Mouse (Mus musculus) embryo, embryonic 11.5 days (tissue): ENCODE measurements around the gene Ier5l.

ENCODE experiments used
- DNase-seq: peaks from one replicate; pipeline ENCODE4 v3.0.0-alpha.2; 2012; ENCODE audit warnings: low read depth, low spot score

The Ier5l gene

GRCm38 (mm10) chr2:30470143-30470946, 3.7 kb downstream of the Ier5l start:
- peak; percentile 67 for DNase-seq

DNA sequence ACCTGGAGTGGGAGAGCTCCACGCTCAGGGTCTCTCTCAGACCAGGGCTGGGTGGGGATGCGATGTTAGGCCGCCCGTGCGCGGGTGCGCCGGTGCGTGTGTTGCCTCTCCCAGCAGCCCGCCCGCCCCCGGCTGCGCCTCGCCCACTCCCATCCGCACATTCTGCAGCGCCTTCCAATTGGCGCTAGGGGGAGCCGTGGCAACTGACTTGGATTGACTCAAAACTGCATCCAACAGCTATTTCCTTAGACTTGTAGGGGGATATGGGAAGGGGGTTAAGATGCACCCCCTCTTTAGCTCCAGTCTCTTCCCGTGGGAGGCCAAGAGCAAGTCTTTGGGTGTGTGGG, 4.2 kb downstream of the Ier5l start:
- peak; percentile 88 for DNase-seq

DNA sequence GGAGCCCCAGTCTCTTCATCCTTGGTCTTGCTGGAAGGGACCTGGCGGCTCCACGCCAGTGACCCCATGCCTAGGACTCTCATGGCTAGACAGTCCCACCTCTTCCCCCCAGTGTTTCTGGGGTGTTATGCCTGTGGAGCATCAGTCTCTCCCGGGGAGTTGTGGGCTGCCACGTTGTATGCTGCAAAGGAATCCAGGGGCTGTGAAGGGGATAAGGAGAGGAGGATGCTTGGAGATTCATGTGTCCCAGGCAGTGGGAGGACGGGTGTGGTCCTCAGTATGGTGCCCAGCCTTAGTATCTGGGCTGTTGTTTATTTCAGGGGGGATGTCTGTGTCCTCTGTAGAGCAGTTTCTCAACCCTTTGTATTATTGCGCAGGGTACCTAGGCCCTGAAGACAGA, 5.0 kb downstream of the Ier5l start:
- no peak for DNase-seq

- no peak for DNase-seq
Observed at GRCm38 (mm10) chr2:30466787-30467186, 7.2 kb downstream of the Ier5l start.

- DNase-seq, result no peak
Observed at GRCm38 (mm10) chr2:30464411-30464810, 9.6 kb downstream of the Ier5l start.

GRCm38 (mm10) chr2:30463904-30464330, 10.1 kb downstream of the Ier5l start:
- no peak for DNase-seq

GRCm38 (mm10) chr2:30463341-30463761, 10.7 kb downstream of the Ier5l start:
- DNase-seq, result no peak

- DNase-seq, result no peak
Observed at GRCm38 (mm10) chr2:30459241-30459640, 14.8 kb downstream of the Ier5l start.

GRCm38 (mm10) chr2:30458349-30458748, 15.7 kb downstream of the Ier5l start:
- DNase-seq, result no peak

DNA sequence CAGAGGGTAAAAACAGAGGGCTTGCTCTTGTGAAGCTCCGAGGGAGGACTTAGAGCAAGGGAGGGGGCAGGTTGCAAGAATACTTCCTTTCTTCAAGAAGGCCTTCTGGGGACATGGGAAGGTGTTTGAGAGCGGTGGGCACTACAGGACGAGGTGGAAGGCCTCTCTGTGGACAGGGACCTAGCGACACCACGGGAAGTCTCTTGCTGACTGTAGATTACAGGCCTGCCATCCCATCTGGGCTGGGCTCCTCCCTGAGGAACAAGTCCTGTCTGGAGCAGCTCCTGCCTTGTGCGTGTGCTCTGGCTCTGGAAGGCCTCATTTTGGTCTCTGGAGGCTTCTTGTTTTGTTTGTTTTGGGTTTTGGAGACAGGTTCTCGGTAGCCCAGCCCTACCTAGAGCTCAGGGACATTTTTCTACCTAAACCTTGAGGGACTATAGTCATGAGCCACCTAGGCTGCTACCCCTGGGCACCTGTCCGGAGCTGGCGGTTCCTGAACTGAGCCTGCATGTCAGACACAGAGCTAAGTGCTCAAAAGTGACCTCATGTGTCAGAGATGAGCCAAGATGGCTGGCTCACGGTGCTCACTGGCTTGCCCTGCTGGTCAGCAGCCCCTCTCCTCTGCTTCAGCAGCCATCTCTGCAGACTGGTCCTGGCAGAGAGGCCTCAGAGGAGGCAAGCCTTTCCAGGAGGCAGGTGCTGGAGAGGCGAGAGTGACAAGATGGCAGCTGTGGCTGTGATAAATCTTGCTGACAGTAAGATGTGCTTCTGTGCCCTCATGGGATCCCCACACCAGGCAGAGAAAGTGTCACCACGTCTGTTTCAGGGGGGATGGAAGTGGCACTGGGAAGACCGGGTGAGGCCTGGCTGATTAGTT, 17.7 kb downstream of the Ier5l start:
- DNase-seq, result no peak

- no peak for DNase-seq
Observed at GRCm38 (mm10) chr2:30454587-30454986, 19.4 kb downstream of the Ier5l start.

DNA sequence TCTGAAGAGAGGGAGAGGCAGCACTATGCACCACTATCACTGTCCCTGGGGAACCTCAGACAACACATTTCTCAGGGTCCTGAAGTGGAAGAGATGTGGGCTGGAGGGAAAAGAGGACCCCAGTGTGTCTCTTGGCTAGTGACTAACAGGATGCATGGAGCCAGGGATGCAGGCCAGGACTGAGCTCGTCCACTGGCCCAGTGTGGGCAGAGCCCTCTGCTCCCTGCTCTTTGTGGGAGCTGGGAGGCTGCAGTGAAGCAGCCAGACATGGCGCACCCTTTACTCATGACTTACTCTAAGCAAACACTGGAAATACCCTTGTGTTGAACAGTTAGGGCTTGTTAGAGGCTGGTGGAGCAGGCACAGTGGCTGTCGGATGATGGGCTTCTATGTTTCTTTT, 20.4 kb downstream of the Ier5l start:
- DNase-seq, result no peak

- DNase-seq, result no peak
Observed at GRCm38 (mm10) chr2:30451525-30451924, 22.5 kb downstream of the Ier5l start.

DNA sequence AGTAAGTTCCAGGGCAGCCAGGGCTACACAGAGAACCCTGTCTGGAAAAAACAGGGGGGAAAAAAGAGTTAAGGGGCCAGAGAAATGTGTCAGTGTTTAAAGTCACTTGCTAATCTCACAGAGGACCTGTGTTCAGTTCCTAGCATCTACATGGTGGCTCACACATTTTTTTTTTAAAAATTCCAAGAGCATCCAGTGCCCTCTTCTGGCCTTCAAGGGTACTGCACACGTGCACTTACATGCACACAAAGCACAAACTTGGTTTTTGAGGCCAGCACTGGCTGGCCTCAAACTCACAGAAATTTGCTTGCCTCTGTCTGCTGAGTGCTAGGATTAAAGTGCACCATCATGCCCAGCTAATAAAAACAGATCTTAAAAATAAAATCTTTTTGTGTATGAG, 23.5 kb downstream of the Ier5l start:
- no peak for DNase-seq

DNA sequence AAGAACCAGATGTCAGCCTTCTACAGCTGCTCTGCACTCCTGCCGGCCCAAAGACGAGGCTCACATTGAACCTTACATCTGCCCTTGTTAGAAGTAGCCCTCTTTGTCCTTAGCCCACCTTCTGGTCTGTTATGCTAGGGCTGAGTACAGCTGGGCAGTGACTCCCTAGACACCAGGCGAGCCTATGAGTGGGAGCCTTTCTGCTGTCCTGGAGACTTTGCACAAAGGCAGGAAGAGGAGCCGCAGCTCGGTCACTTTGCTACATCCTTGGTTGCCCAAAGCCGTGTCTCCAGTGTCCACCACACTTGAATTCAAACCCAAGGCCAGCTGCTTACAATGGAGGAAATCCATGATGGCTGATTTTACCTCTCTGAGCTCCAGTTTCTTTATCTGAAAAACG, 25.6 kb downstream of the Ier5l start:
- no peak for DNase-seq

GRCm38 (mm10) chr2:30446891-30447826, 26.9 kb downstream of the Ier5l start:
- DNase-seq, result no peak

DNA sequence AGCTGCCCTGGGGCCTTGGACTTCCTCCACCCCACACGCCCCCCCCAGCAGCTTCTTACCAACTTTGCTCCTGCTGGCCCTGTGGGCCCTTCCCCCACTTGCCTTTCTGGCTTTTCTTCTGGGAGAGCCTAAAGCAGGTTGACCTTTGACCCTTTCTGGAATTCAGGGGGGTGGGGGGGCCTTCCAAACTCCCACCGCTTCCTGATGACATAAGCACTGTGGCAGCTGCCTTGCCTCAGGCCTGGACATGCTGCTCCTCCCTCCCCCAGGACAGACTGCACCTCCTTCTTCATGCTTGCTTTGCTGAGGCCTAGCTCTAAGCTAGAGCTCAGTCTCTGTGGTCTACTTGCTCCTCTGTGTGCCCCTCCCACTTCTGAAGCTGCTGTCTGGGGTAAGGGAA, 28.7 kb downstream of the Ier5l start:
- DNase-seq, result peak; percentile 63

DNA sequence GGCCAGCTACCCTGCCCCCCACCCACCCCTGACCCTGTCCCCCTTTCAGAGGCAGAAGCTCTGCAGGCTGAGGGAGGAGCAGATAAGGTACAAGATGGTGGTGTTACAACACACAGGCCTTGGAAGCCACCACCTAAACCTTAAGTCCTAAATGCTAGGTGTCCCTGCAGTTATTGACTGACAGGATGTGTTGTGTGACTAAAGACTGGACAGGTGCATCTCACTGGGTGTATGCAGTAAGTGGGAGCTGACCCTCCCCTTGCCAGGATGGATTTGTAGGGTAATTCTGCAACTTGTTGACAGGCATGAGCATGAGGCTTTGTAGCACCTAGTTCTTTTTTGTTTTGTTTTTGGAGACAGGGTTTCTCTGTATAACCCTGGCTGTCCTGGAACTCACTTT, 29.6 kb downstream of the Ier5l start:
- no peak for DNase-seq

- DNase-seq, result no peak
Observed at GRCm38 (mm10) chr2:30444006-30444405, 30.0 kb downstream of the Ier5l start.

DNA sequence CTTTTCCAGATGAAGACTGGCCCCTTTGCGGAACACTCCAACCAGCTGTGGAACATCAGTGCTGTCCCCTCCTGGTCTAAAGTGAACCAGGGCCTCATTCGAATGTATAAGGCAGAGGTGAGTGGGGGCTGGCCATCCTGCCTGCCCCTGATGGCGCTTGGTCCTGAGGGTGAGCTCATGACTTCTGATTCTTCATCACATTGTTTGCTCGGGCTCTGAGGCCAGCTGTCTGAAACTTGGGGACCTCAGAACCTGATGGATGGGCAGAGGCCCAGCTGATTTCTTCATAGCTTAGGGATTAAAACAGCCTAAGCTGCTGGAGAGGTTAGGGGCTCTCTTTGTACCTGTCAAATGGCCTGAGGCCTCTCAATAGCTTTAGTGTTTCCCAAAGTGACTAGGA, 30.7 kb downstream of the Ier5l start:
- no peak for DNase-seq

DNA sequence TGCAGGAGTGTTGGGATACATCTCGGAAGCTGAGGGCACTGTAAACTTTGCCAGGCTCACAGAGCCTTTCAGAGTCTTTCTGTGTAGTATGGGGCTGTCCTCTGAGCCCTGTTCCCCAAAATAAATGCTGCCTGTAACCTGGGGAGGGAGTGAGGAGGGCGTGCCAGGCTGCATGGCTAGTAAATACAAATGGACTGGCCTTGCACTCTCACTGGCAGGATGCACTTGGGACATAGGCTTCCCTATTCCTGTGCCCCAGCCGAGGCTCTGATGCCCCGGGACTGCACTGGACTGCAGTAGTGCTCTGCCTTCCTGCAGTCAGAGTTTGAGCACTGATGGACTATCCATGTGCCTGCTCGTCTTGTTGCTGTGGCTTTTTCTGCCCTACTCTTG, 31.5 kb downstream of the Ier5l start:
- DNase-seq, result no peak
